11 mouse cellular contexts compared by ENCODE assay signal in genomic region chr6:128121691-128122090, GRCm38 (mm10). TPM values are rescaled to one million over a fixed set of nuclear protein-coding genes. Genes with fewer than 3 reads are reported as not detected.
DNase-seq lines count a peak whose midpoint lies in the region; ATAC-seq lines count a peak whose summit lies in the region.
"Had no signal": no experiment of that assay in that cellular context is flagged by ENCODE, and none has a peak within 500 bp of the region (broad histone marks: within the 10 kb centered on the region; RNA-seq: fewer than 3 reads in every experiment).

No protein-coding gene starts in this region.

- no peak overlapping the region for H3K4me3 ChIP-seq in embryonic facial prominence, embryonic 15.5 days (replicated peaks)
- no peak overlapping the region for H3K4me3 ChIP-seq in heart, embryonic 12.5 days
- H3K4me3 ChIP-seq in hindbrain, embryonic 12.5 days: no peak overlapping the region

- ATAC-seq in embryonic facial prominence, embryonic 15.5 days (ENCODE audit: insufficient number of reproducible peaks, low FRiP score, low TSS enrichment, low read depth): no peak
- no peak for ATAC-seq in heart, embryonic 12.5 days (ENCODE audit: insufficient number of reproducible peaks, low FRiP score)
- no peak for ATAC-seq in hindbrain, embryonic 12.5 days (ENCODE audit: low FRiP score)

- no peaks in the 10 kb centered on the region for H3K27me3 ChIP-seq in embryonic facial prominence, embryonic 15.5 days
- H3K27me3 ChIP-seq in heart, embryonic 12.5 days (replicated peaks): no peaks in the 10 kb centered on the region
- no peaks in the 10 kb centered on the region for H3K27me3 ChIP-seq in hindbrain, embryonic 12.5 days

- peak overlapping the region; percentile 60 for H3K27ac ChIP-seq in embryonic facial prominence, embryonic 15.5 days (replicated peaks)
- H3K27ac ChIP-seq in heart, embryonic 12.5 days (ENCODE audit: poor library complexity, severe bottlenecking): peak overlapping the region; percentile 66; the same call in 1 of the 2 replicates
- H3K27ac ChIP-seq in hindbrain, embryonic 12.5 days: no peak overlapping the region
- H3K27ac ChIP-seq: liver, embryonic 14.5 days had no signal

- H3K4me1 ChIP-seq in embryonic facial prominence, embryonic 15.5 days: peaks cover 53% of the 10 kb centered on the region
- H3K4me1 ChIP-seq in heart, embryonic 12.5 days (replicated peaks): peaks cover 80% of the 10 kb centered on the region
- peaks cover 21% of the 10 kb centered on the region for H3K4me1 ChIP-seq in hindbrain, embryonic 12.5 days

- H3K4me2 ChIP-seq in embryonic facial prominence, embryonic 15.5 days (replicated peaks): no peak overlapping the region
- H3K4me2 ChIP-seq in heart, embryonic 12.5 days: no peak overlapping the region
- H3K4me2 ChIP-seq in hindbrain, embryonic 12.5 days (replicated peaks): no peak overlapping the region

- WGBS in embryonic facial prominence, embryonic 15.5 days: 87% methylated on average over 5 of the region's 5 CpGs
- 82% methylated on average over 5 of the region's 5 CpGs for WGBS in heart, embryonic 12.5 days
- 92% methylated on average over 5 of the region's 5 CpGs for WGBS in hindbrain, embryonic 12.5 days

- DNase-seq in kidney, adult 9 months: peak; percentile 67
- no peak for DNase-seq in kidney, adult 18-20 months
- peak; percentile 64 for DNase-seq in lung, postnatal 10 days
- no peak for DNase-seq in right cerebral cortex, adult 2 months (ENCODE audit: low spot score in 2 of 2)
- no peak for DNase-seq in left cerebral cortex, adult 8-10 months (ENCODE audit: low spot score in 2 of 2)
- DNase-seq: cerebellum, adult 9-11 months had no signal

- no peak overlapping the region for H3K9ac ChIP-seq in embryonic facial prominence, embryonic 15.5 days
- no peak overlapping the region for H3K9ac ChIP-seq in heart, embryonic 12.5 days
- H3K9ac ChIP-seq in hindbrain, embryonic 12.5 days: no peak overlapping the region
- H3K9ac ChIP-seq: liver, embryonic 14.5 days had no signal

- H3K36me3 ChIP-seq in embryonic facial prominence, embryonic 15.5 days: no peaks in the 10 kb centered on the region
- peaks cover 9% of the 10 kb centered on the region for H3K36me3 ChIP-seq in heart, embryonic 12.5 days
- no peaks in the 10 kb centered on the region for H3K36me3 ChIP-seq in hindbrain, embryonic 12.5 days
- H3K36me3 ChIP-seq: G1E had no signal

- no peaks in the 10 kb centered on the region for H3K9me3 ChIP-seq in embryonic facial prominence, embryonic 15.5 days (replicated peaks)
- H3K9me3 ChIP-seq in heart, embryonic 12.5 days (replicated peaks): no peaks in the 10 kb centered on the region
- no peaks in the 10 kb centered on the region for H3K9me3 ChIP-seq in hindbrain, embryonic 12.5 days (replicated peaks)

RNA-seq across cellular contexts. Expression of gene Tspan9, which starts 21.7 kb away (rescaled TPM):
- polyA plus RNA-seq in embryonic facial prominence, embryonic 15.5 days (2015; fragmentation: Nextera tagmentation; extraction: Ambion mirVana): 156 and 177 TPM in 2 replicates
- polyA plus RNA-seq in heart, embryonic 12.5 days (2016; fragmentation: Nextera tagmentation; extraction: Ambion mirVana): 172 and 183 TPM in 2 replicates
- 10 to 100 TPM; 45.6 to 54.7 (median 49.0) TPM for total RNA-seq in left cerebral cortex, adult 8-10 months (2022)
- 63.4 and 71.6 TPM in 2 replicates for polyA plus RNA-seq in hindbrain, embryonic 12.5 days (2016; fragmentation: Nextera tagmentation; extraction: Ambion mirVana)
- polyA plus RNA-seq: G1E had no signal

Comparison
In these comparisons a context has a peak if more than half of its experiments do, and no peak if none do; other contexts are left out.
1. DNase-seq: peak in kidney, adult 9 months (single experiment) and lung, postnatal 10 days (single experiment); none in kidney, adult 18-20 months (single experiment), right cerebral cortex, adult 2 months (0 of 2) and left cerebral cortex, adult 8-10 months (0 of 2).